Mouse (Mus musculus) kidney, postnatal 0 days (tissue): ENCODE measurements at regions not wholly inside any gene's neighbourhood (a gene's known extent, or its start where the extent isn't known, plus 50 kb on each side); places are given as distances from the start of the nearest gene placed in this dataset.

ENCODE experiments used
- ATAC-seq: fragments of 200-750 bp; cut with Nextera tagmentation; replicated peaks from 2 replicates; pipeline ENCODE4 v1.8.0; 2017; ENCODE audit warnings: low read depth, moderate number of reproducible peaks, moderate TSS enrichment, moderate library complexity; ENCODE audit not compliant: low FRiP score
- DNase-seq: peaks from one replicate; pipeline ENCODE4 v3.0.0-alpha.2; 2016; ENCODE audit warnings: low spot score
- H3K27ac ChIP-seq: fragments of 300-500 bp; sonication (generic); 2 replicates; pipeline ENCODE4 v1.5.1; 2014; ENCODE audit warnings: mild to moderate bottlenecking
- H3K27me3 ChIP-seq: fragments of 300-500 bp; sonication (generic); 2 replicates; pipeline ENCODE4 v1.6.1; 2014; ENCODE audit warnings: low read length, mixed read lengths; ENCODE audit not compliant: insufficient read depth
- H3K36me3 ChIP-seq: fragments of 300-500 bp; sonication (generic); 2 replicates; pipeline ENCODE4 v1.6.1; 2014; ENCODE audit warnings: low read length, mixed read lengths; ENCODE audit not compliant: insufficient read depth
- H3K4me1 ChIP-seq: fragments of 300-500 bp; sonication (generic); replicated peaks from 2 replicates; pipeline ENCODE4 v1.6.1; 2014; ENCODE audit warnings: antibody characterized with exemption, low read length, mixed read lengths; ENCODE audit not compliant: insufficient read depth
- H3K4me2 ChIP-seq: fragments of 300-500 bp; sonication (generic); 2 replicates; pipeline ENCODE4 v1.6.1; 2014; ENCODE audit warnings: mild to moderate bottlenecking, low read length, moderate library complexity, mixed read lengths
- H3K4me3 ChIP-seq: fragments of 300-500 bp; sonication (generic); replicated peaks from 2 replicates; pipeline ENCODE4 v1.5.1; 2014; ENCODE audit warnings: low read depth, low read length
- H3K9ac ChIP-seq: fragments of 300-500 bp; sonication (generic); 2 replicates; pipeline ENCODE4 v1.6.1; 2014; ENCODE audit warnings: low read depth, low read length
- H3K9me3 ChIP-seq: fragments of 300-500 bp; sonication (generic); replicated peaks from 2 replicates; pipeline ENCODE4 v1.6.1; 2016; ENCODE audit warnings: low read length, inconsistent platforms, mixed read lengths
- CTCF ChIP-seq: IDR thresholded peaks from 2 replicates; pipeline ENCODE4 v1.5.1; 2016; ENCODE audit warnings: antibody characterized with exemption, low read depth, mild to moderate bottlenecking, moderate library complexity
- WGBS: fragments of 180-500 bp; shearing (Covaris S2); extraction: QIAGEN DNeasy Blood & Tissue Kit; methylation state at CpG from one replicate; pipeline ENCODE4 v1.1.7; 2014; 5-methylcytosine and 5-hydroxymethylcytosine counted together

DNA sequence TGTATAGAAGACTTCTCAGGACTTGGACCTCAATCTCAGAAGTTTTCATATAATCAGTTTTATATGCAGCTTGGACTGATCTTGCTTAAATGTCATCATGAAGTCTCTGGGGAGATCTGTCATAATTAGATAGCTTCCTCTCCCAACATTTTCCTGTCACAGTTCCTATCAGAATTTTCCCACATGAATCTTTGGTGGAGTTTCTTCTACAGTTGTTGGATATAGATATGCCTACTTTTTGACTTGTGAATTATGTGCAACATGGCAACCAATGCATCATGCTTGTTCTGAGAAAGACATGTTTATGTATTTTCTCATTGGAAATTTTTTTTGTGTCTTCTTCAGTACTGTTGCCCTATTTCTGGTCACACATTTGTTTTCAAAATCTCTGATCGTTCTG lies 183.5 kb downstream of the Hira start:
- WGBS: 72% methylated on average over 1 of the region's 1 CpGs
- ATAC-seq (no peak), DNase-seq (no peak)
- Histone ChIP-seq H3K27me3 (no peaks in the 10 kb centered on the region), H3K4me2 (no peak overlapping the region), H3K4me3 (no peak overlapping the region), H3K9ac (no peak overlapping the region), H3K36me3 (no peaks in the 10 kb centered on the region), H3K27ac (no peak overlapping the region), H3K4me1 (no peaks in the 10 kb centered on the region), H3K9me3 (no peaks in the 10 kb centered on the region)
- no peak for TF ChIP-seq CTCF

DNA sequence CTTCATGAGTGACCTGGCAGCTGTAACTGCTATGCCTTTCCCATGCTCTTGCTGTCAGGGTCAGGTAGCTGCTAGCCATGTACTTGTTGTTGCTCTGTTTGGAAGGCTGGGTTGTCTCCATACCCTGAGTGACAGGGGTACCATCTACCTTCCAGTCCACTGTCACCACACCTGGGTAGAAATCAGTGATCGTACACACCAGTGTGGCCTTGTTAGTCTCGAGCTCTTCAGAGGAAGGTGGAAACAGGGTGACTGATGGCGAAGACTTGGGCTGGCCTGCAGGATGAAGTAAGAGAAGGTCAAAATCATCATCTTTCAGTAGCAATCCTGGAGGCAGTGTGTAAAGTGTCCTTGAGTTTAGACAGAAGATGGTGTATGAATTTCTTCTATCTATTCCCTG lies 185.0 kb downstream of the Hira start:
- H3K4me1 ChIP-seq: no peaks in the 10 kb centered on the region
- DNase-seq: no peak
- no peak for TF ChIP-seq CTCF
- H3K9me3 ChIP-seq: no peaks in the 10 kb centered on the region
- no peak overlapping the region for H3K4me2 ChIP-seq
- no peak overlapping the region for H3K4me3 ChIP-seq
- no peak overlapping the region for H3K27ac ChIP-seq
- H3K27me3 ChIP-seq: no peaks in the 10 kb centered on the region
- no peak overlapping the region for H3K9ac ChIP-seq
- 93% methylated on average over 3 of the region's 3 CpGs for WGBS
- no peaks in the 10 kb centered on the region for H3K36me3 ChIP-seq
- ATAC-seq: no peak

DNA sequence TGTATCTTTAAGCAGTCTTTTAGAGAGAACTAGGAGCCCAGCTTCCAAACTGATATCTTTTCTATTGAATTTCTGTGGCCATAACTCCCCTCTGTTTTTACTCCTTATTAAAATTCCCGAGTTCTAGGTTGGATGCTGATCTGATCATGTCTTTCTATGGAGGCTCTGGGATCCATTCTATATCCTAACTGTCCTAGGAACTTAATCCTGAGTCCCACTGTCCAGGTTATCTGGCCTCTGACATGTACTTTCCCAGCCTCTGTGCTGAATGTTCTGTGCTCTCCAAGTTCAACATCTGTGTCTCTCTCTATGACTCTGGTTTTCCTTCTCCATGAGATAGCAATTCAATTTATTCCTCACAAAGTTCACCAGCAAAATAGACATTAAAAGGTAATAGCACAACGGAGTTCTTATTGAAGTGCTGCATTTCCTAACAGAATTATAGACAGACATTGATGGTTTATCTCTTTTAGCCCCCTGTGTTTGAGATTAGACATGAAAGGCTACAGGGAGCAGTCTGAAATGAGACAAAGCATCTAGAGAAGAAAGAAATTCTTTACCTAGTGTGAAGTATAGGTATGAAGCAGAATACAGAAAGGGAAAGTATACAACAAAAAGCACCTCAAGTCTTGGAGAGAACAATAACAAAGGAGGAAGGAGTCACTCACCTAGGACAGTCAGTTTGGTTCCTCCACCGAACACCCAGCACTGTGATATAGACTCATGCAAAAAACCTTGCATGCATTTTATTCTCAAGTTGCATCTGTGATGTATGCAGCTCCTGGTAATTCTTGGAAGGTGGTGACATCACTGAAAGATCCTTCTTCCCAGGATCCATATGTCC lies 185.9 kb downstream of the Hira start:
- ATAC-seq (no peak), DNase-seq (no peak)
- Histone ChIP-seq H3K27ac (no peak overlapping the region), H3K9ac (no peak overlapping the region), H3K9me3 (no peaks in the 10 kb centered on the region), H3K4me1 (no peaks in the 10 kb centered on the region), H3K4me3 (no peak overlapping the region), H3K36me3 (no peaks in the 10 kb centered on the region), H3K4me2 (no peak overlapping the region), H3K27me3 (no peaks in the 10 kb centered on the region)
- no peak for TF ChIP-seq CTCF
- 58% methylated on average over 3 of the region's 3 CpGs for WGBS

DNA sequence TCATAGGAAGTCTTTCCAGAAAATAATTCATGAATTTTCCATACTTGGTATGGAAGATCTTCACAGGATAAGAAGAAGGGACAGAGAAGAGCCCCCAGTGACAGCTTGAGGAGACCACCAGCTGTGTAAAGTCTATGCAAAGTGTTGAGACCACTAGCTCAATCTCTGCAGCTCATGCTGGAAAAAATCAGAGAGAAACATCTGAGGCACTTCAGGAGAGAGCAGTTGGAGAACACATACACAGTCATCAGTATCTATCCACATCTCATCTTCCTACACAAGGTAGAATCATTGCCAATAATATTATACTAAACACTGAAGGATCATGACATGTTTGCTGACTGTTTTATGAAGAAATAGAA lies 186.5 kb downstream of the Hira start:
- Histone ChIP-seq H3K4me1 (no peaks in the 10 kb centered on the region), H3K4me2 (no peak overlapping the region), H3K27me3 (no peaks in the 10 kb centered on the region), H3K4me3 (no peak overlapping the region), H3K9ac (no peak overlapping the region), H3K9me3 (no peaks in the 10 kb centered on the region), H3K36me3 (no peaks in the 10 kb centered on the region), H3K27ac (no peak overlapping the region)
- no peak for TF ChIP-seq CTCF
- DNase-seq (no peak), ATAC-seq (no peak)

DNA sequence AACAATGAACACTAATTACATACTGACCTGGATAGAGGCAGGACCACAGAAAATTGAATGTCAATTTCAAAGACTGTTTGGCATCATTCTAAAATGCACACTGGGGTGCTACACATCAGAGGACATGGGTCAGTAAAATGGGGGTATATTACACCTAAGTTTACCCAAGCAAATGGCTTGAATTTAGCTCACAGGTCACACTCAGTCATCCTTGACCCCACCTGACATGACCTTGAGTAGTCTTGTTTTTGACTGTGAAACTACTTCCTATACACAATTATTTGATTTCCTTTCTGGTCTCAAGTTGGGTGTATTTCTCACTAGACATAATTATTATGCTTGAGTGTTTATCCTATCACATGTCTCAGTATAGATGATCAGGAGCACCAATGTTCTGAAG lies 187.6 kb downstream of the Hira start:
- Histone ChIP-seq H3K9me3 (no peaks in the 10 kb centered on the region), H3K27me3 (no peaks in the 10 kb centered on the region), H3K4me2 (no peak overlapping the region), H3K27ac (no peak overlapping the region), H3K4me3 (no peak overlapping the region), H3K36me3 (no peaks in the 10 kb centered on the region), H3K9ac (no peak overlapping the region), H3K4me1 (no peaks in the 10 kb centered on the region)
- no peak for TF ChIP-seq CTCF
- ATAC-seq (no peak), DNase-seq (no peak)

DNA sequence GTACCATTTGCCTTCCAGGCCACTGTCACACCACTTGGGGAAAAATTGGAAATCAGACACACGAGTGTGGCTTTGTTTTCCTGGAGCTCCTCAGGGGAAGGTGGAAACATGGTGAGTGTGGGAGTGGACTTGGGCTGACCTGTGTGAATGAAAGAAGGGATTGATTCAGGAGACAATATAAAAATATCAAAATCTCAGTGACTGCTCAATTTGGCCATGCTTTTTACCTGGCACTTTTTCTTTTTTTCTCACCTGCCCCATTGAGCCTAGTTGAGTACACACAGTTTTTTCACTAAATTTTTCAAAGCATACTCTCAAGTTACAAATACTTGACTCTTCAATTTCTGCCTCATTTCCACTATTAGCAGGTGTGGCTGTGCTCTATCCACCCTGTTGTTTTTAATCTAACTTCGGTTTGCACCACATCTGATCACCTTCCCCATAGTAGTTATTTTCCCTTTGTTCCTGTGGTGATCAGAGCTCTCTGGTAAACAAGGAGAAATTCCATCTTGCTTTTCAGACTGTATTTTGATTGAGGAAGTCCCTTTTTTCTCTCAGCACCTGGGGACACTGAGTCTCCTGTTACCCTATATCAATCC lies 188.8 kb downstream of the Hira start:
- 76% methylated on average over 2 of the region's 2 CpGs for WGBS
- no peak for TF ChIP-seq CTCF
- no peaks in the 10 kb centered on the region for H3K4me1 ChIP-seq
- no peak overlapping the region for H3K4me2 ChIP-seq
- H3K9ac ChIP-seq: no peak overlapping the region
- no peaks in the 10 kb centered on the region for H3K27me3 ChIP-seq
- no peak for DNase-seq
- ATAC-seq: no peak
- H3K27ac ChIP-seq: no peak overlapping the region
- H3K36me3 ChIP-seq: no peaks in the 10 kb centered on the region
- no peak overlapping the region for H3K4me3 ChIP-seq
- H3K9me3 ChIP-seq: no peaks in the 10 kb centered on the region
